Mouse (Mus musculus) liver, postnatal 0 days (tissue): ENCODE measurements around the gene Cdc26.

ENCODE experiments used
- CTCF ChIP-seq: sonication (generic); IDR thresholded peaks from 2 replicates; pipeline ENCODE4 v1.5.1; 2016; ENCODE audit warnings: antibody characterized with exemption, low read depth
- EP300 ChIP-seq: IDR thresholded peaks from 2 replicates; pipeline ENCODE4 v1.6.1; 2016; ENCODE audit warnings: antibody characterized with exemption, low read depth, mild to moderate bottlenecking

DNA sequence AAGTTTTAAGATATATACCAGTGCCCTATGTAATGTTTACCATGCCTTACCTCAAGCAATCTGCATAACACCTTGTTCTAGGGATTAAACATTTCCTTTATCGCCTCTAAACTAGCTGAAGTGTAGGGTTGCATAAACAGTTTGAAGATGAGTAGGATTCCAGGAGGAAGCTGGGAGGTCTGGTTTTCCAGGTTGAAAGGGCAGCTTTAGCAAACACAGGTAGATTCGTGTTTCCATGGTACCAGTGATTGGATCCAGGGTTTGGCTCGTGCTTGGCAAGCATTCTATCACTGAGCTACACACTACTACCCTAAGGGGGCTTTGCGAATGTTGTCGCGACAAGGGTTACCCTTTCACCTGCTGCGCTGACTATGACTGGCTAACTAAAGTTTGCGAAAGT is 44.1 kb downstream of the Cdc26 start:
- TF ChIP-seq CTCF (no peak), EP300 (no peak)
